Mouse (Mus musculus) c-Kit-negative CD71-positive TER-119-positive erythroid progenitor cells, embryonic 14.5 days (primary cell): ENCODE data around the gene Clns1a.

Experiments used
- DNase-seq: peaks from one replicate; pipeline ENCODE4 v3.0.0-alpha.2; 2013; ENCODE audit warnings: low read depth, low spot score

The Clns1a gene

GRCm38 (mm10) chr7:97765181-97765962, 68.9 kb downstream of the Clns1a start:
- DNase-seq = no peak

GRCm38 (mm10) chr7:97765963-97766347, 69.5 kb downstream of the Clns1a start:
- DNase-seq = no peak

GRCm38 (mm10) chr7:97766406-97767166, 70.2 kb downstream of the Clns1a start:
- DNase-seq = no peak

GRCm38 (mm10) chr7:97767841-97768240, 71.4 kb downstream of the Clns1a start:
- DNase-seq = no peak

- no peak for DNase-seq
Measured at GRCm38 (mm10) chr7:97769020-97769419, 72.6 kb downstream of the Clns1a start.
